Mouse (Mus musculus): ENCODE measurements at regions not wholly inside any gene's neighbourhood (a gene's known extent, or its start where the extent isn't known, plus 50 kb on each side); places are given as distances from the start of the nearest gene placed in this dataset.

DNA sequence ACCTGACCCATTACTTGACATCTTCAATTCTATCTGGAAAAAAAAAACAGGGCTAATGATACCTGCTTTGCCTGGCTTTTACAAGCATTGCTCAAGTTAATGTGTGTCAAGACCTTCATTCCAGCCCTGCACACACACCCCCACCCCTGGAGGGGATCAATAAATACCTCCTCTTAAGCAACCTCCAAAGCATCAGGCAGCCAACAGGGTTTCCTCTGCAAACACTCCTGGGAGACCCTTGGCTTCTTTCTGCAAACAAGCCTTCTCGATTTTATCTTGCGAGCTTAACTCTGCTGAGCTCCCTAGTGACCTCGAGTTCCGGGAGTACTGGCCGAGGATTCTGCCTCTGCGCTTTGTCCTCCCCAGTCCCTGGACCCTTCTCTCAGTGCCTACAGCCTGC lies 72.1 kb upstream of the Dio3 start:
- TF ChIP-seq CTCF (IDR thresholded peaks at IDR 0.05; ENCODE audit: extremely low read depth, insufficient read depth, low read length), result no peak
- no peak for TF ChIP-seq POLR2A (IDR thresholded peaks at IDR 0.05; ENCODE audit: extremely low read depth, insufficient read depth, low read length)
- Histone ChIP-seq H3K4me3 (ENCODE audit: insufficient read depth, low read length) (no peak overlapping the region), H3K27ac (ENCODE audit: insufficient read depth, low read length) (no peak overlapping the region), H3K4me1 (ENCODE audit: control insufficient read depth, insufficient read depth, low read length) (no peaks in the 10 kb centered on the region)

DNA sequence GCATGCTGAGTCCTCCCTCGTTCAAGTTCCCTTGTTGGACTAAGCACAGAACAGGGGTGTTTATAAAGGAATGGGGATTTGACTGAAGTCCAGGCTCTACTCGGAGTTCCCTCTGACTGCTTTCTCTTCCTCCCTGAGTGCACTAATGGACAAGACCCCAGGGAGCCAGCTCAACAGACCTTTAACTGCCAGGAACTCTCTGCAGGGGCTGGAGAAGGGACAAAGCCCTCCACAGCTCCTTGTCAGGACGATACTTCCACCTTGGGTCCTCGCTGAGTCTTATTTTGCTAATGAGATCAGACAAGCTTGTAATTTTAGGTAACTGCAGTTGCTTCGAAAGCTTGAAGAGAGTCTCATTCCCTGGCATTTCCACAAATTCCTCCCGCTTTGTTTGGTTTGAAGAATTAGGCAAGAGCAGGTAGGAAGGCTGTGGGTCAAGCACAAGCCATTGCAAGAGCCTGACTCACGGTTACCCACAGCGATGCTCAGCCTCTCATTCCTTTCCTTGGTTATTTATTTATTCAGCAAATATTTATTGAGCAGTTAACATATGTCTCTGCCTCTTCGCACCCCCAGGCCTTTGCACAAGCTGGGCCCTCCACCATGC lies 71.5 kb upstream of the Dio3 start:
- Histone ChIP-seq H3K27ac (ENCODE audit: insufficient read depth, low read length) (no peak overlapping the region), H3K4me3 (ENCODE audit: insufficient read depth, low read length) (no peak overlapping the region), H3K4me1 (ENCODE audit: control insufficient read depth, insufficient read depth, low read length) (no peaks in the 10 kb centered on the region)
- no peak for TF ChIP-seq POLR2A (IDR thresholded peaks at IDR 0.05; ENCODE audit: extremely low read depth, insufficient read depth, low read length)
- no peak for TF ChIP-seq CTCF (IDR thresholded peaks at IDR 0.05; ENCODE audit: extremely low read depth, insufficient read depth, low read length)

DNA sequence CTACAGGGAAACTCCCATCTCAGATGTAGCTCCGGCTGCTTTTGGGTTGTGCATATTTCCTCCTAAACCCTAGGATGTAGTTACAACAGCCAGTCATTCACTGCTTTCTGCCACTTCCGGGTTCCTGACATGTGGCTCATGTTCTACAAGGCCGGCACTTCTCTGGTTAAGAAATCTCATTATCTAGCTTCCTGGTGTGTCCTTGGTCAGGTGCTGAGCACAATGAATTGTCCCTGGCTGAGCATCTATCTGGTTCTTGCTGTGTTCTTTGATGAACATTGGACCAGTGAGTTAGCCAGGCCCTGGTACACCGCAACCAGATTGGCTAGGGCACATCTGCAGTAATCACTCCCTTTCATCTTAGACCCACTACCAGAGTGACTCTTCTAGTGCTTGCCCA lies 66.2 kb upstream of the Dio3 start:
- H3K27ac ChIP-seq (ENCODE audit: insufficient read depth, low read length), result no peak overlapping the region

DNA sequence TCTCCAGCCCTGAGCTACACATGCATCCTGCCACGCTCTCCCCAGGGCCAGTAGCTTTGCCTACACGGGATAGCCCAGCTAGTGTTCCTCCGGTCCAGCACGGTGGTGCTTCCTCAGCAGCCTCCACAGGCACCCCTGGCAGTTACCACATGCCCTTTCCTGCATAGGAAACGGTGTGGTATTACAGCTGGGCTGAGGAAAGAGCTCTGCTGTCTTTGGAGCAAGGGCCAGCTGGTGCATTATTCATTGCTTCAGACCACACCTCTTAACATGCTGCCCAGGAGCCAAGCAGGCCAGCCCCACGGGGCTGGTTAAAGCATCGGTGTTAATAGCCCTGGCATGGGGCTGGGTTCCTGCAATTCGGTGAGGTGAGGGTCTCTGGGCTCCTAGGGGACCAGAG lies 64.0 kb upstream of the Dio3 start:
- TF ChIP-seq CTCF (IDR thresholded peaks at IDR 0.05; ENCODE audit: extremely low read depth, insufficient read depth, low read length) (no peak), POLR2A (IDR thresholded peaks at IDR 0.05; ENCODE audit: extremely low read depth, insufficient read depth, low read length) (no peak)
- H3K4me3 ChIP-seq (ENCODE audit: insufficient read depth, low read length), result no peak overlapping the region
- H3K27ac ChIP-seq (ENCODE audit: insufficient read depth, low read length), result no peak overlapping the region
- no peaks in the 10 kb centered on the region for H3K4me1 ChIP-seq (ENCODE audit: control insufficient read depth, insufficient read depth, low read length)

More for the DNA sequence above, 66.2 kb upstream of the Dio3 start:
- H3K4me3 ChIP-seq (ENCODE audit: insufficient read depth, low read length), result no peak overlapping the region
- TF ChIP-seq POLR2A (IDR thresholded peaks at IDR 0.05; ENCODE audit: extremely low read depth, insufficient read depth, low read length) (no peak), CTCF (IDR thresholded peaks at IDR 0.05; ENCODE audit: extremely low read depth, insufficient read depth, low read length) (no peak)
- no peaks in the 10 kb centered on the region for H3K4me1 ChIP-seq (ENCODE audit: control insufficient read depth, insufficient read depth, low read length)

DNA sequence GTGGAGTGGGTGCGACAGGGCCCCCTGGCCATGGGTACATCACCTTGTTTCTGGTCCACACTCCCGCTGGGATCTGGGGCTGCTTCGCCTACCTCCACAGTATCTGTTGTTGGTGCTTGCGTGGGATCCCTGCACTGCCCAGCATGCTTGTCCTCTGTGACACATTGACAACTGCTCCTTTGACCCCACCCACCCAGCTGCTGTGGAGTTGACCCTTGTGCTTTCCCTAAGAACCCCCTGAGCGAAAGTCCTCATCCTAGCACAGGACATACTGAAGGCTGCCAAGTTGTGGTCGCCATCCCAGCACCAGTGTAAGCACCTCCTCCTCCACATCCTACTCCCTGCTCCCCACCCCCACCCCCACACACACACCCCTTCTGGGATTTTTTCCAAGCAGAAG lies 63.6 kb upstream of the Dio3 start:
- H3K4me1 ChIP-seq (ENCODE audit: control insufficient read depth, insufficient read depth, low read length), result no peaks in the 10 kb centered on the region
- TF ChIP-seq POLR2A (IDR thresholded peaks at IDR 0.05; ENCODE audit: extremely low read depth, insufficient read depth, low read length) (no peak), CTCF (IDR thresholded peaks at IDR 0.05; ENCODE audit: extremely low read depth, insufficient read depth, low read length) (no peak)
- no peak overlapping the region for H3K27ac ChIP-seq (ENCODE audit: insufficient read depth, low read length)
- H3K4me3 ChIP-seq (ENCODE audit: insufficient read depth, low read length), result no peak overlapping the region

DNA sequence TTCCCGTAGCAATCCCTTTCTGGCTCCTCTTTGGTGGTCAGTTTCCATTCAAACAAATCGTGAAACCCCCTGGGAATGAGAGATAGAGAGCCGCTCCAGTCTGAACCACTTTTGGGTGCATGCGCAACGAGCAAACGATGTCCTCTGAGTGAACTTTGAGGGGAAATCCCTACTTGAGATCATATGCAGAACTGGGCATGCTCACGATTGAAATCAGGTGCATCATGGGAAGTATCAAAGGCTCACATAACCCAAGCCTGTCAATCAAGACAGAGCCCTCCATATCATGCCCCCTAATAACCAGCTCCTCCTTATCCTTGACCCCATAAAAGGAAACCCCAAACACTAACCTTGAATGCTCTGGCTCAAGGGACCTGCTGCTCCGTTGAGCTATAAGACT lies 59.1 kb upstream of the Dio3 start:
- no peak overlapping the region for H3K4me3 ChIP-seq (ENCODE audit: insufficient read depth, low read length)
- no peak overlapping the region for H3K27ac ChIP-seq (ENCODE audit: insufficient read depth, low read length)
- no peaks in the 10 kb centered on the region for H3K4me1 ChIP-seq (ENCODE audit: control insufficient read depth, insufficient read depth, low read length)
- TF ChIP-seq POLR2A (IDR thresholded peaks at IDR 0.05; ENCODE audit: extremely low read depth, insufficient read depth, low read length) (no peak), CTCF (IDR thresholded peaks at IDR 0.05; ENCODE audit: extremely low read depth, insufficient read depth, low read length) (no peak)

DNA sequence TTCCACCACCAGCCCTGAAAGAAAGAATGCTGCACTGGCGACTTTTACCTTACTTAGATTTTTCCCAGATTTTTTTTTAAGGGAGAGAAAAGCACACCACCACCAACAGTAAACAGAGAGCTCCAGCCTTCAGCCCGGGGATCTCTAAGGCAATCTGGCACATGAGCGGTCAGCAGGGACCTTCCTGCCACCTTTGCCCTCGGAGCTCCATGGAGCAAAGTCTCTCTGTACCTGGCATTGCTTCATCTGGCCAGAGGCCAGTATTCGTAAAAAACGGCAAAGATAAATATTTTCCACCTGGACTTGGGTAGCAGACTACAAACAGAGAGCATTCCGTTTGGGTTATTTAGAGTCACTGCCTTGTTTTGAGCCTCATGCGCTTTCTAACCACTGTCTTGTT lies 58.4 kb upstream of the Dio3 start:
- no peak overlapping the region for H3K4me3 ChIP-seq (ENCODE audit: insufficient read depth, low read length)
- TF ChIP-seq POLR2A (IDR thresholded peaks at IDR 0.05; ENCODE audit: extremely low read depth, insufficient read depth, low read length) (no peak), CTCF (IDR thresholded peaks at IDR 0.05; ENCODE audit: extremely low read depth, insufficient read depth, low read length) (no peak)
- no peaks in the 10 kb centered on the region for H3K4me1 ChIP-seq (ENCODE audit: control insufficient read depth, insufficient read depth, low read length)

DNA sequence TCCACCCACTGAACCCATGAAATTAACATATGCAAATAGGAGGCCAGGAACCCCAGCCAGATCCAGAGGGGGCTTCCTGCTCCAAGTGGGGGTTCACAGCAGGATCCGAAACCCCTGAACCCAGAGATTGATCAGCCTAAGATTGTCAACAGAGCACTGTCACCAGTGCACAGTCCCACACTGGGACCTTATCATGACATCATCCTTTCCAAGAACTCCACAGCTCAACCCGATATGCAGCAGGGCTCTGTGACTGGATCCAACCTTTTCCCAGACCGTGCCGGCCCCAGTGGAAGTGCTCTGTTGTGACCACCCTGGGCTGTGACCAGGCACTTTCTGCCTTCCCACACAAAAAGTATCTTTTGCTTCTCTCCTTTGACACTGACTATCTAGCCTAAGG lies 57.7 kb upstream of the Dio3 start:
- no peak overlapping the region for H3K4me3 ChIP-seq (ENCODE audit: insufficient read depth, low read length)

More for the DNA sequence above, 58.4 kb upstream of the Dio3 start:
- H3K27ac ChIP-seq (ENCODE audit: insufficient read depth, low read length), result no peak overlapping the region

DNA sequence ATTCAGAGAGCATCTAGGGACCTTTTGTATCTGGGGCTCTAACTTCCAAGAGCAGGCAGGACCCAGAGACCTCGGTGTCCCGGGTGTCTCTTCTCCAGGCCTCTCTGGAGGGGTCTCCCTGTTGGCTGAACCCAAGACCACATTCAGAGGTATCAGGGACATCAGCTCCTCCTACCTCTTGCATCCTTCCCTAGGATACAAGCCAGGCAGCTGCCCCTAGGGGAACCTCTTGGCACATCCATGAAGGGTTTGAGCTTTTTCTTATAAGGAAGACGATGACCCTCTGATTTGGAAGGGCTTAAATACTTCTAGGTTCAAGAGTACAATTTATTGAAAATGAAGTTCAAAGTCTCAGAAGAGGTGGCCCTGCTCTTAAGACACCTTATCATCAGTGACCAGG lies 57.2 kb upstream of the Dio3 start:
- Histone ChIP-seq H3K27ac (ENCODE audit: insufficient read depth, low read length) (no peak overlapping the region), H3K4me1 (ENCODE audit: control insufficient read depth, insufficient read depth, low read length) (no peaks in the 10 kb centered on the region), H3K4me3 (ENCODE audit: insufficient read depth, low read length) (no peak overlapping the region)
- TF ChIP-seq POLR2A (IDR thresholded peaks at IDR 0.05; ENCODE audit: extremely low read depth, insufficient read depth, low read length), result no peak

More for the DNA sequence above, 57.7 kb upstream of the Dio3 start:
- no peak overlapping the region for H3K27ac ChIP-seq (ENCODE audit: insufficient read depth, low read length)
- TF ChIP-seq POLR2A (IDR thresholded peaks at IDR 0.05; ENCODE audit: extremely low read depth, insufficient read depth, low read length) (no peak), CTCF (IDR thresholded peaks at IDR 0.05; ENCODE audit: extremely low read depth, insufficient read depth, low read length) (no peak)
- no peaks in the 10 kb centered on the region for H3K4me1 ChIP-seq (ENCODE audit: control insufficient read depth, insufficient read depth, low read length)

DNA sequence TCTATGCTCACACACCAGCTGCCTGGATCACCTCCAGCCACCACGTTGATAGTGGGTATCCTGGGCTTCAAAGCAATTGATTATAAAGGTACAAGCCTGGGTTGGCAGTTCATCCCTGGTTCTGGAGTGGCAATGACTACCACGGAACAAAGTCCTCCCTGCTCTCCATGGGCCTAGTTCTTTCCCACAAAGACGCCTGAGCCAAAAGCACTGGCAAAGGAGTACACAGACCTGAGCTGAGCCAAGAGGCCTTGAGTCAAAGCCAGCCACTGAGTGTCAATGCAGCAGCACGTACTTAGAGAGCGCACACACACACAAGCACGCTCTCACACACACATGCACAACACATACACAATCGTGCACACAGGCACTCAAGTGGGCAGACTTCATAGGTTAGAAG lies 54.6 kb upstream of the Dio3 start:
- no peak for TF ChIP-seq POLR2A (IDR thresholded peaks at IDR 0.05; ENCODE audit: extremely low read depth, insufficient read depth, low read length)
- TF ChIP-seq CTCF (IDR thresholded peaks at IDR 0.05; ENCODE audit: extremely low read depth, insufficient read depth, low read length), result no peak
- Histone ChIP-seq H3K27ac (ENCODE audit: insufficient read depth, low read length) (no peak overlapping the region), H3K4me1 (ENCODE audit: control insufficient read depth, insufficient read depth, low read length) (peaks cover 3% of the 10 kb centered on the region; the same call in 1 of the 2 replicates), H3K4me3 (ENCODE audit: insufficient read depth, low read length) (no peak overlapping the region)

Data from cortical plate, adult 2 months (tissue).